Mouse (Mus musculus) kidney, embryonic 16.5 days (tissue): ENCODE data around the gene Ddx11. TPM values are rescaled to one million over a fixed set of nuclear protein-coding genes. Genes with fewer than 3 reads are reported as not detected.
A peak's percentile ranks its signal among the peaks of the same experiment; 100 is the strongest.

Experiments used
- ATAC-seq: fragments of 200-750 bp; cut with Nextera tagmentation; 2 replicates; pipeline ENCODE4 v1.8.0; 2017; ENCODE audit warnings: moderate TSS enrichment; ENCODE audit not compliant: low FRiP score, low TSS enrichment
- H3K27ac ChIP-seq: fragments of 300-500 bp; sonication (generic); 2 replicates; pipeline ENCODE4 v1.5.1; 2014; ENCODE audit warnings: low read length
- H3K27me3 ChIP-seq: fragments of 300-500 bp; sonication (generic); 2 replicates; pipeline ENCODE4 v1.6.1; 2014; ENCODE audit warnings: low read length, control low read depth, mixed read lengths; ENCODE audit not compliant: insufficient read depth
- H3K36me3 ChIP-seq: fragments of 300-500 bp; sonication (generic); 2 replicates; pipeline ENCODE4 v1.6.1; 2014; ENCODE audit warnings: low read length, control low read depth, mixed read lengths; ENCODE audit not compliant: insufficient read depth
- H3K4me1 ChIP-seq: fragments of 300-500 bp; sonication (generic); 2 replicates; pipeline ENCODE4 v1.6.1; 2014; ENCODE audit warnings: low read length, control low read depth, mixed read lengths; ENCODE audit not compliant: insufficient read depth
- H3K4me2 ChIP-seq: fragments of 300-500 bp; sonication (generic); replicated peaks from 2 replicates; pipeline ENCODE4 v1.6.1; 2014; ENCODE audit warnings: low read depth, low read length
- H3K4me3 ChIP-seq: fragments of 300-500 bp; sonication (generic); 2 replicates; pipeline ENCODE4 v1.5.1; 2014; ENCODE audit warnings: mild to moderate bottlenecking, low read length
- H3K9ac ChIP-seq: fragments of 300-500 bp; sonication (generic); replicated peaks from 2 replicates; pipeline ENCODE4 v1.6.1; 2014; ENCODE audit warnings: low read length
- H3K9me3 ChIP-seq: fragments of 300-500 bp; sonication (generic); 2 replicates; pipeline ENCODE4 v1.6.1; 2016; ENCODE audit warnings: low read length, control low read depth
- WGBS: fragments of 180-500 bp; shearing (Covaris S2); extraction: QIAGEN DNeasy Blood & Tissue Kit; methylation state at CpG from one replicate; pipeline ENCODE4 v1.1.7; 2014; 5-methylcytosine and 5-hydroxymethylcytosine counted together
- polyA plus RNA-seq: library from polyadenylated mRNA; unstranded; fragments of >200 nt; fragmentation: Nextera tagmentation; extraction: Ambion mirVana; gene quantifications from 2 replicates; pipeline ENCODE4 v1.2.1, GENCODE M21; 2015

Gene Ddx11
- 22.4 and 25.4 TPM in 2 replicates for polyA plus RNA-seq

DNA sequence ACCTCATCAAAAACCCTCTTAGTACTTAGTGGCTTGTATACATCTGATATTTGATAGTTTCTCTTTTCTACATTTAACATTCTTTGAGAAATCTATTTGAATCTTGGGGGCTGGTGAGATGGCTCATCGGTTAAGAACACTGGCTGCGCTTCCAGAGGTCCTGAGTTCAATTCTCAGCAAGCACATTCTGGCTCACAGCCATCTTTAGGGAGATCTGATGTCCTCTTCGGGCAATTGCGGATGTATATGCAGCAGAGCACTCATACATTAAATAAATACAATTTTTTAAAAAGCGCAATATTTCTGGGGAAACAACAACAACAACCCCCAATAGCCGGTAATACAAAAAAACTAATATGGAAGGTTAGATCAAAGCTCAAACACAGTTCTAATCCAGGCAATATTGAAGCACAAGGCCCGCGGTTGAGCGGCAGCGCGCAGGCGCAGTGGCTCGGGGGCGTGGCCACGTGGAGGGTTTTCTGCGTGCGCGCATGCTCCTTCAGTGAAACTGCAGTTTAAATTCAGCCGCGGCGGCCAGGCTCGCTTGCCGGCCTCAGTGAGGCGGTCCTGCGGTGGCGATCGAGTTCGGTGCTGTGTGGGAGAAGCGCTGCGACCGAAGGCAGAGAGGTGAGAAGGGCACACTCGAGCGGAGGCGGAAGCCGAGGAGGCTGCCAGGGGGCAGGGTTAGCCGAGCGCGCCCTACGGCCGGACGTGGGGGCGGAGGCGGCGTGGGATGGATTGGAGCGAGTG is at the start of gene Ddx11:
Gene Ddx11, plus strand, starts transcription at position 455 of the 750 bp plus-strand sequence.
- peak; percentile 89 for ATAC-seq

DNA sequence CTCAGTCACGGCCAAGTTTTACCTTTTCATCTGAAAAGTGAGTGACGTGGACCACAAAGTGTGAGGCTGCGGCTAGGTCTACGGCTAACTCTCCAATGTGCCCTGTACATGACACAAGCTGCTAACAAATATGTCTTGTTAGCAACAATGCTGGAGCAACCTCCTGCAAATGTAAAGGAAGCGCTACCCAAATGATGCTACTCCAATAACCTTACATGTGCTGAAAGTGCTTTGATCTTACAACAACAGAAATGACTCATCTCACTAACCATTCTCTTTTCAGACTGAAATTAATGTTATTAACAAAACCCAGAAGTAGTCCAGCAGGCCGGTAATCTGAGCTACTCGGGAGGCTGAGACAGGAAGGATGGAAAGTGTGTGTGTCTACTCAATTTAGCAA is 49.3 kb upstream of the Ddx11 start:
- ATAC-seq, result no peak

More for the DNA sequence above, at the start of gene Ddx11:
- H3K27ac ChIP-seq, result peak within 1 kb of the TSS; percentile 96
- peak within 1 kb of the TSS; percentile 80 for H3K9ac ChIP-seq
- no peaks in the 10 kb centered on the region for H3K9me3 ChIP-seq
- peaks cover 30% of the 10 kb centered on the region for H3K36me3 ChIP-seq
- no peaks in the 10 kb centered on the region for H3K27me3 ChIP-seq
- 4% methylated on average over 45 of the region's 45 CpGs for WGBS
- peak within 1 kb of the TSS; percentile 83 for H3K4me2 ChIP-seq
- H3K4me3 ChIP-seq, result peak within 1 kb of the TSS; percentile 81
- H3K4me1 ChIP-seq, result peaks cover 6% of the 10 kb centered on the region; the same call in 1 of the 2 replicates

DNA sequence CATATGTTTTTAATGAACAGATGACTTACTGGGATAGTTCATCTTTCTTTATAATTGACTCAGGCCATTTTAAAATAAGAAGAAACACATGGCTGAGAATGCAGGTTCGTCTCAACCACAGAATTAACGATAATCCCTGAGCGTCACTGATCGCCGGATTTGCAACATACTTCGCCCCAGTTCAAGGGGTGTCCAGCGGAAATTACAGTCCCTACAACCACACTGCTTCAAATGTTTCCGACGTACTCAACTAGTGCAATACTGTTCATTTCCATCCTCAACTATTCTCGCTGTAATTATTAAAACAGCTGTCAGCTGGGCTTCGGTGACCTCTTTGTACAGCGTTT is 47.5 kb upstream of the Ddx11 start:
- H3K27me3 ChIP-seq, result no peaks in the 10 kb centered on the region
- no peaks in the 10 kb centered on the region for H3K9me3 ChIP-seq
- H3K4me3 ChIP-seq, result peak overlapping the region; percentile 95
- H3K4me2 ChIP-seq, result peak overlapping the region; percentile 86
- H3K36me3 ChIP-seq, result peaks cover 13% of the 10 kb centered on the region; the same call in 1 of the 2 replicates
- no peak overlapping the region for H3K27ac ChIP-seq
- H3K9ac ChIP-seq, result peak overlapping the region; percentile 86
- 6% methylated on average over 12 of the region's 12 CpGs for WGBS
- peaks cover 14% of the 10 kb centered on the region; the same call in 1 of the 2 replicates for H3K4me1 ChIP-seq
- ATAC-seq, result no peak

More for the DNA sequence above, 49.3 kb upstream of the Ddx11 start:
- no peak overlapping the region for H3K9ac ChIP-seq
- 0 out of 2 replicates have a peak, but pooled peaks cover 2% of the 10 kb centered on the region for H3K36me3 ChIP-seq
- H3K27me3 ChIP-seq, result no peaks in the 10 kb centered on the region
- no peak overlapping the region for H3K27ac ChIP-seq
- no peaks in the 10 kb centered on the region for H3K9me3 ChIP-seq
- H3K4me1 ChIP-seq, result peaks cover 14% of the 10 kb centered on the region; the same call in 1 of the 2 replicates
- H3K4me2 ChIP-seq, result no peak overlapping the region
- 89% methylated on average over 7 of the region's 7 CpGs for WGBS
- no peak overlapping the region for H3K4me3 ChIP-seq

- ATAC-seq, result peak; percentile 90
- H3K4me2 ChIP-seq, result peak overlapping the region; percentile 86
- under 1% methylated on average over 78 of the region's 95 CpGs for WGBS
- peaks cover 17% of the 10 kb centered on the region; the same call in 1 of the 2 replicates for H3K36me3 ChIP-seq
- no peaks in the 10 kb centered on the region for H3K9me3 ChIP-seq
- peak overlapping the region; percentile 92 for H3K27ac ChIP-seq
- H3K27me3 ChIP-seq, result no peaks in the 10 kb centered on the region
- peak overlapping the region; percentile 95 for H3K4me3 ChIP-seq
- H3K4me1 ChIP-seq, result peaks cover 14% of the 10 kb centered on the region; the same call in 1 of the 2 replicates
- H3K9ac ChIP-seq, result peak overlapping the region; percentile 86
These were observed 47.0 kb upstream of the Ddx11 start for GRCm38 (mm10) chr17:66076174-66076927.

GRCm38 (mm10) chr17:66076934-66077333 is 46.4 kb upstream of the Ddx11 start, which contains the start of gene Ankrd12:
Gene Ankrd12 (minus strand): TSS chr17:66077089.
- Histone ChIP-seq H3K4me3 (peak within 1 kb of the TSS; percentile 95), H3K4me1 (peaks cover 14% of the 10 kb centered on the region; the same call in 1 of the 2 replicates), H3K4me2 (peak within 1 kb of the TSS; percentile 86), H3K9ac (peak within 1 kb of the TSS; percentile 86), H3K9me3 (no peaks in the 10 kb centered on the region), H3K27me3 (no peaks in the 10 kb centered on the region), H3K36me3 (peaks cover 17% of the 10 kb centered on the region; the same call in 1 of the 2 replicates), H3K27ac (peak within 1 kb of the TSS; percentile 92)
- ATAC-seq, result peak; percentile 99
- WGBS, result 0% methylated on average over 51 of the region's 53 CpGs

GRCm38 (mm10) chr17:66077437-66077850 is 45.9 kb upstream of the Ddx11 start:
- H3K27me3 ChIP-seq, result no peaks in the 10 kb centered on the region
- H3K4me3 ChIP-seq, result peak overlapping the region; percentile 95
- peak overlapping the region; percentile 86 for H3K9ac ChIP-seq
- peaks cover 17% of the 10 kb centered on the region; the same call in 1 of the 2 replicates for H3K36me3 ChIP-seq
- no peaks in the 10 kb centered on the region for H3K9me3 ChIP-seq
- peak; percentile 69 for ATAC-seq
- H3K4me1 ChIP-seq, result peaks cover 14% of the 10 kb centered on the region; the same call in 1 of the 2 replicates
- peak overlapping the region; percentile 86 for H3K4me2 ChIP-seq
- WGBS, result under 1% methylated on average over 23 of the region's 23 CpGs
- H3K27ac ChIP-seq, result peak overlapping the region; percentile 84

DNA sequence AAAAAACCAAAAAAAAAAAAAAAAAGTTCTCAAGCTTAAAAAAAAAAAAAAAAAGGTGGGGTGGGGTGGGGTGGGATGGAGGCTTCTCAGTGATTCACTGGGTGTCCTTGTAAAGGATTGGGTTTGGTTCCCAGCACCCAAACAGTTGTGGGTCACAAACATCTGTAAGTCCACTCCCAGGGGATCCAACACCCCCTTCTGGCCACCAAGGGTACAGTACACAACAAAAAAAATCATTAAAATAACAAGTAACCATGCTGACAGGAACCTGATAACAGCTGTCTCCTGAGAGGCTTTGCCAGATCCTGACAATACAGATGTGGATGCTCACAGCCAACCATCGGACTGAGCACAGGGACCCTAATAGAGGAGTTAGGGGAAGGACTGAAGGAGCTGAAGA is 38.8 kb upstream of the Ddx11 start:
- Histone ChIP-seq H3K27me3 (no peaks in the 10 kb centered on the region), H3K9me3 (no peaks in the 10 kb centered on the region), H3K4me2 (no peak overlapping the region), H3K4me1 (no peaks in the 10 kb centered on the region), H3K9ac (no peak overlapping the region), H3K36me3 (peaks cover 44% of the 10 kb centered on the region), H3K27ac (no peak overlapping the region), H3K4me3 (no peak overlapping the region)
- 82% methylated on average over 1 of the region's 1 CpGs for WGBS
- no peak for ATAC-seq

- Histone ChIP-seq H3K9me3 (no peaks in the 10 kb centered on the region), H3K36me3 (peaks cover 42% of the 10 kb centered on the region), H3K4me2 (no peak overlapping the region)
These were observed 38.3 kb upstream of the Ddx11 start for GRCm38 (mm10) chr17:66085038-66085437.

GRCm38 (mm10) chr17:66090251-66090650 is 33.1 kb upstream of the Ddx11 start:
- H3K36me3 ChIP-seq, result peaks cover 34% of the 10 kb centered on the region
- H3K27me3 ChIP-seq, result no peaks in the 10 kb centered on the region
- H3K9me3 ChIP-seq, result no peaks in the 10 kb centered on the region
- no peak for ATAC-seq
- H3K4me1 ChIP-seq, result no peaks in the 10 kb centered on the region
- no peak overlapping the region for H3K27ac ChIP-seq
- H3K9ac ChIP-seq, result no peak overlapping the region
- H3K4me2 ChIP-seq, result no peak overlapping the region
- H3K4me3 ChIP-seq, result no peak overlapping the region

More at GRCm38 (mm10) chr17:66085038-66085437, 38.3 kb upstream of the Ddx11 start:
- 96% methylated on average over 1 of the region's 1 CpGs for WGBS
- Histone ChIP-seq H3K27ac (no peak overlapping the region), H3K9ac (no peak overlapping the region), H3K4me1 (no peaks in the 10 kb centered on the region), H3K4me3 (no peak overlapping the region), H3K27me3 (no peaks in the 10 kb centered on the region)
- ATAC-seq, result no peak
